Mouse (Mus musculus) T-helper 1 cell (primary cell): ENCODE results near the gene Traf3ip2.

ENCODE experiments used
- in situ Hi-C: fragments of 300-600 bp; cut with MboI, MseI; formaldehyde crosslinking; loops from one replicate; pipeline ENCODE4 v1.15.1; 2025; ENCODE audit warnings: high pct_unique_total_duplicates

The Traf3ip2 gene

GRCm38 (mm10) chr10:39666027-39666426 is 53.3 kb downstream of the Traf3ip2 start:
- in situ Hi-C loops: no loop called here

- in situ Hi-C loops: loop anchor here (10.0 kb wide), 1 partner anchor 753 kb away; no protein-coding TSS in a partner anchor
Measured at GRCm38 (mm10) chr10:39671451-39671850, 58.7 kb downstream of the Traf3ip2 start.

- in situ Hi-C loops: loop anchor here (10.0 kb wide), 1 partner anchor 752 kb away; no protein-coding TSS in a partner anchor
Measured at GRCm38 (mm10) chr10:39672547-39673051, 59.9 kb downstream of the Traf3ip2 start.

- in situ Hi-C loops: loop anchor here (10.0 kb wide), 1 partner anchor 751 kb away; no protein-coding TSS in a partner anchor
Measured at GRCm38 (mm10) chr10:39674106-39674505, 61.4 kb downstream of the Traf3ip2 start.

- in situ Hi-C loops: loop anchor here (10.0 kb wide), 1 partner anchor 750 kb away; no protein-coding TSS in a partner anchor
Measured at GRCm38 (mm10) chr10:39674766-39675165, 62.0 kb downstream of the Traf3ip2 start.

- in situ Hi-C loops: loop anchor here (10.0 kb wide), 1 partner anchor 747 kb away; no protein-coding TSS in a partner anchor
Measured at GRCm38 (mm10) chr10:39678199-39678791, 65.6 kb downstream of the Traf3ip2 start.

- in situ Hi-C loops: no loop called here
Measured at GRCm38 (mm10) chr10:39681014-39681413, 68.3 kb downstream of the Traf3ip2 start.

- in situ Hi-C loops: no loop called here
Measured at GRCm38 (mm10) chr10:39682556-39682955, 69.8 kb downstream of the Traf3ip2 start.

GRCm38 (mm10) chr10:39683481-39683880 is 70.7 kb downstream of the Traf3ip2 start:
- in situ Hi-C loops: no loop called here

GRCm38 (mm10) chr10:39686811-39687210 is 74.1 kb downstream of the Traf3ip2 start:
- in situ Hi-C loops: no loop called here

- in situ Hi-C loops: no loop called here
Measured at GRCm38 (mm10) chr10:39687851-39688250, 75.1 kb downstream of the Traf3ip2 start.

- in situ Hi-C loops: no loop called here
Measured at GRCm38 (mm10) chr10:39691351-39692064, 78.8 kb downstream of the Traf3ip2 start.

GRCm38 (mm10) chr10:39692152-39692551 is 79.4 kb downstream of the Traf3ip2 start:
- in situ Hi-C loops: no loop called here
